8 mouse cellular contexts compared by ENCODE assay signal in genomic region chr9:123111751-123112221, GRCm38 (mm10). TPM values are rescaled to one million over a fixed set of nuclear protein-coding genes. Genes with fewer than 3 reads are reported as not detected.
A peak's percentile ranks its signal among the peaks of the same experiment; 100 is the strongest.
DNase-seq lines count a peak whose midpoint lies in the region; ATAC-seq lines count a peak whose summit lies in the region.

No protein-coding gene starts in this region.

- H3K27ac ChIP-seq in neural tube, embryonic 11.5 days (ENCODE audit: low read depth, low read length): no peak overlapping the region
- H3K27ac ChIP-seq in intestine, embryonic 14.5 days (ENCODE audit: low read depth): peak overlapping the region; percentile 94; the same call in 1 of the 2 replicates
- no peak overlapping the region for H3K27ac ChIP-seq in neural tube, embryonic 12.5 days

- H3K4me2 ChIP-seq in neural tube, embryonic 11.5 days (ENCODE audit: low read depth): peak overlapping the region; percentile 96
- H3K4me2 ChIP-seq in intestine, embryonic 14.5 days (ENCODE audit: low read length): peak overlapping the region; percentile 95
- H3K4me2 ChIP-seq in neural tube, embryonic 12.5 days (replicated peaks): peak overlapping the region; percentile 90

- no peaks in the 10 kb centered on the region for H3K9me3 ChIP-seq in neural tube, embryonic 11.5 days (ENCODE audit: control insufficient read depth, low read length)
- no peaks in the 10 kb centered on the region for H3K9me3 ChIP-seq in intestine, embryonic 14.5 days (ENCODE audit: control insufficient read depth, low read length)
- H3K9me3 ChIP-seq in neural tube, embryonic 12.5 days: no peaks in the 10 kb centered on the region

- peak overlapping the region; percentile 91 for H3K4me3 ChIP-seq in neural tube, embryonic 11.5 days (ENCODE audit: low read depth, low read length)
- peak overlapping the region; percentile 97 for H3K4me3 ChIP-seq in intestine, embryonic 14.5 days (ENCODE audit: low read depth, low read length)
- peak overlapping the region; percentile 92 for H3K4me3 ChIP-seq in neural tube, embryonic 12.5 days

- 0 out of 2 replicates have a peak, but pooled peaks cover 2% of the 10 kb centered on the region for H3K36me3 ChIP-seq in neural tube, embryonic 11.5 days (ENCODE audit: control insufficient read depth, insufficient read depth, low read length)
- H3K36me3 ChIP-seq in intestine, embryonic 14.5 days (ENCODE audit: control insufficient read depth, insufficient read depth, low read length): peaks cover 12% of the 10 kb centered on the region; the same call in 1 of the 2 replicates
- H3K36me3 ChIP-seq in neural tube, embryonic 12.5 days: peaks cover 9% of the 10 kb centered on the region

- no peak for ATAC-seq in neural tube, embryonic 11.5 days (ENCODE audit: insufficient read depth, low FRiP score, low TSS enrichment)
- no peak for ATAC-seq in intestine, embryonic 14.5 days (replicated peaks; ENCODE audit: low FRiP score, low TSS enrichment, low read depth)
- no peak for ATAC-seq in neural tube, embryonic 12.5 days (ENCODE audit: low FRiP score, low read depth)

- no peaks in the 10 kb centered on the region for H3K27me3 ChIP-seq in neural tube, embryonic 11.5 days (ENCODE audit: control insufficient read depth, insufficient read depth, low read length)
- no peaks in the 10 kb centered on the region for H3K27me3 ChIP-seq in intestine, embryonic 14.5 days (replicated peaks; ENCODE audit: control insufficient read depth, insufficient read depth, low read length)
- no peaks in the 10 kb centered on the region for H3K27me3 ChIP-seq in neural tube, embryonic 12.5 days (replicated peaks)

- peaks cover 9% of the 10 kb centered on the region for H3K4me1 ChIP-seq in neural tube, embryonic 11.5 days (ENCODE audit: control insufficient read depth, insufficient read depth, low read length)
- H3K4me1 ChIP-seq in intestine, embryonic 14.5 days (replicated peaks; ENCODE audit: control insufficient read depth, insufficient read depth, low read length): peaks cover 15% of the 10 kb centered on the region
- H3K4me1 ChIP-seq in neural tube, embryonic 12.5 days: peaks cover 16% of the 10 kb centered on the region

- DNase-seq in adrenal gland, postnatal 10 days: peak; percentile 19
- no peak for DNase-seq in adrenal gland, postnatal 25 days
- no peak for DNase-seq in neural tube, embryonic 11.5 days (ENCODE audit: low spot score)
- DNase-seq in neural tube, embryonic 10.5 days (ENCODE audit: extremely low spot score, low spot score): no peak
- DNase-seq in intestine, embryonic 14.5 days (ENCODE audit: low spot score): peak; percentile 52
- DNase-seq in right cerebral cortex, adult 18-20 months: no peak
- no peak for DNase-seq in layer of hippocampus, adult 9-11 months

- 68% methylated on average over 8 of the region's 8 CpGs for WGBS in neural tube, embryonic 11.5 days
- 48% methylated on average over 8 of the region's 8 CpGs for WGBS in intestine, embryonic 14.5 days
- 67% methylated on average over 8 of the region's 8 CpGs for WGBS in neural tube, embryonic 12.5 days

- H3K9ac ChIP-seq in neural tube, embryonic 11.5 days (ENCODE audit: low read length): peak overlapping the region; percentile 94
- peak overlapping the region; percentile 92 for H3K9ac ChIP-seq in intestine, embryonic 14.5 days (ENCODE audit: low read length)
- peak overlapping the region; percentile 87; the same call in 1 of the 2 replicates for H3K9ac ChIP-seq in neural tube, embryonic 12.5 days

RNA-seq across cellular contexts. Expression of gene Zdhhc3, which starts 1.2 kb away (rescaled TPM):
- total RNA-seq in adrenal gland, postnatal 10 days (2021): 10 to 100 TPM; 54.8 to 61.9 TPM
- total RNA-seq in adrenal gland, postnatal 25 days (2021): 77.8 and 87.8 TPM in 2 replicates
- polyA plus RNA-seq in neural tube, embryonic 11.5 days (2014; fragmentation: Nextera tagmentation; extraction: Ambion mirVana): 60.5 and 66.4 TPM in 2 replicates
- polyA plus RNA-seq in intestine, embryonic 14.5 days (2014; fragmentation: Nextera tagmentation; extraction: Ambion mirVana): 62.5 and 65.0 TPM in 2 replicates
- 79.8 and 80.6 TPM in 2 replicates for polyA plus RNA-seq in neural tube, embryonic 12.5 days (2016; fragmentation: Nextera tagmentation; extraction: Ambion mirVana)

RNA-seq across cellular contexts. Expression of gene Exosc7, which starts 1.2 kb away (rescaled TPM):
- total RNA-seq in adrenal gland, postnatal 10 days (2021): 10 to 100 TPM; 40.7 to 44.3 TPM
- 42.9 and 50.9 TPM in 2 replicates for total RNA-seq in adrenal gland, postnatal 25 days (2021)
- polyA plus RNA-seq in neural tube, embryonic 11.5 days (2014; fragmentation: Nextera tagmentation; extraction: Ambion mirVana): 101 and 110 TPM in 2 replicates
- polyA plus RNA-seq in intestine, embryonic 14.5 days (2014; fragmentation: Nextera tagmentation; extraction: Ambion mirVana): 146 and 161 TPM in 2 replicates
- polyA plus RNA-seq in neural tube, embryonic 12.5 days (2016; fragmentation: Nextera tagmentation; extraction: Ambion mirVana): 83.5 and 83.7 TPM in 2 replicates

RNA-seq across cellular contexts. Expression of gene Clec3b, which starts 39.0 kb away (rescaled TPM):
- 10 to 100 TPM; 51.8 to 56.9 TPM for total RNA-seq in adrenal gland, postnatal 10 days (2021)
- 11.4 and 15.0 TPM in 2 replicates for total RNA-seq in adrenal gland, postnatal 25 days (2021)
- not detected in 2 replicates for polyA plus RNA-seq in neural tube, embryonic 11.5 days (2014; fragmentation: Nextera tagmentation; extraction: Ambion mirVana)
- not detected in 2 replicates for polyA plus RNA-seq in intestine, embryonic 14.5 days (2014; fragmentation: Nextera tagmentation; extraction: Ambion mirVana)
- 0.20 TPM in 1 of 2 replicates, not detected in the other for polyA plus RNA-seq in neural tube, embryonic 12.5 days (2016; fragmentation: Nextera tagmentation; extraction: Ambion mirVana)

Comparison
In these comparisons a context has a peak if more than half of its experiments do, and no peak if none do; other contexts are left out.
1. DNase-seq: peak in adrenal gland, postnatal 10 days (single experiment) and intestine, embryonic 14.5 days (single experiment); none in adrenal gland, postnatal 25 days (single experiment), neural tube, embryonic 11.5 days (single experiment), neural tube, embryonic 10.5 days (single experiment), right cerebral cortex, adult 18-20 months (single experiment) and layer of hippocampus, adult 9-11 months (single experiment).
2. Peak in every context shown above with its lines, with median percentiles within 50 percentile points of each other: H3K4me2 ChIP-seq, H3K4me3 ChIP-seq and H3K9ac ChIP-seq.